Mouse (Mus musculus) ES-E14 (cell line): Measurements from ENCODE around the gene Fbxw2.

Source experiments
- HCFC1 ChIP-seq: IDR thresholded peaks from 2 replicates; pipeline ENCODE4 v1.6.1; 2012; ENCODE audit warnings: low read length, inconsistent platforms, borderline replicate concordance; ENCODE audit not compliant: insufficient read depth
- MAFK ChIP-seq: IDR thresholded peaks from 2 replicates; pipeline ENCODE4 v1.6.1; 2014; ENCODE audit warnings: mild to moderate bottlenecking, low read depth, low read length, inconsistent platforms; ENCODE audit not compliant: insufficient read depth

GRCm38 (mm10) chr2:34833624-34834023 lies 7.5 kb upstream of the Fbxw2 start:
- TF ChIP-seq MAFK = no peak
- TF ChIP-seq HCFC1 = no peak
